Mouse (Mus musculus): ENCODE results near the gene 6330403K07Rik. TPM values are rescaled to one million over a fixed set of nuclear protein-coding genes. Genes with fewer than 3 reads are reported as not detected.
A peak's percentile ranks its signal among the peaks of the same experiment; 100 is the strongest.

The 6330403K07Rik gene
- total and polyA plus RNA-seq, 2 experiments from 2014 or later, result 785 to 854 TPM

GRCm38 (mm10) chr11:71017051-71017450 is 16.3 kb downstream of the 6330403K07Rik start:
- no peaks in the 10 kb centered on the region for H3K27me3 ChIP-seq (ENCODE audit: insufficient read depth, low read length)
- H3K4me2 ChIP-seq (ENCODE audit: low read depth, low read length, poor library complexity, severe bottlenecking), result no peak overlapping the region
- H3K9ac ChIP-seq (replicated peaks; ENCODE audit: low read length, poor library complexity, severe bottlenecking), result no peak overlapping the region
- no peak for TF ChIP-seq CTCF (IDR thresholded peaks at IDR 0.05)
- H3K4me3 ChIP-seq (ENCODE audit: low read depth, low read length), result no peak overlapping the region
- no peak overlapping the region for H3K27ac ChIP-seq (ENCODE audit: low read depth, low read length)
- H3K36me3 ChIP-seq (ENCODE audit: insufficient read depth, low read length), result peaks cover 5% of the 10 kb centered on the region; the same call in 1 of the 2 replicates
- H3K9me3 ChIP-seq (ENCODE audit: low read length), result no peaks in the 10 kb centered on the region
- H3K4me1 ChIP-seq (ENCODE audit: insufficient read depth, low read length), result peaks cover 8% of the 10 kb centered on the region
- DNase-seq (ENCODE audit: low spot score) (no peak), ATAC-seq (ENCODE audit: low FRiP score) (no peak)
- 89% methylated on average over 1 of the region's 1 CpGs for WGBS

GRCm38 (mm10) chr11:71012743-71013142 is 20.6 kb downstream of the 6330403K07Rik start:
- H3K27ac ChIP-seq (ENCODE audit: low read depth, low read length), result no peak overlapping the region
- no peaks in the 10 kb centered on the region for H3K4me1 ChIP-seq (ENCODE audit: insufficient read depth, low read length)
- H3K4me2 ChIP-seq (ENCODE audit: low read depth, low read length, poor library complexity, severe bottlenecking), result no peak overlapping the region
- no peak overlapping the region for H3K9ac ChIP-seq (replicated peaks; ENCODE audit: low read length, poor library complexity, severe bottlenecking)
- H3K4me3 ChIP-seq (ENCODE audit: low read depth, low read length), result no peak overlapping the region
- TF ChIP-seq CTCF (IDR thresholded peaks at IDR 0.05), result no peak
- H3K27me3 ChIP-seq (ENCODE audit: insufficient read depth, low read length), result no peaks in the 10 kb centered on the region
- ATAC-seq (ENCODE audit: low FRiP score) (no peak), DNase-seq (ENCODE audit: low spot score) (no peak)
- no peaks in the 10 kb centered on the region for H3K9me3 ChIP-seq (ENCODE audit: low read length)
- H3K36me3 ChIP-seq (ENCODE audit: insufficient read depth, low read length), result peaks cover 16% of the 10 kb centered on the region
- 95% methylated on average over 7 of the region's 7 CpGs for WGBS

GRCm38 (mm10) chr11:71008321-71008720 is 25.0 kb downstream of the 6330403K07Rik start:
- no peaks in the 10 kb centered on the region for H3K27me3 ChIP-seq (ENCODE audit: insufficient read depth, low read length)
- H3K9ac ChIP-seq (replicated peaks; ENCODE audit: low read length, poor library complexity, severe bottlenecking), result no peak overlapping the region
- H3K4me3 ChIP-seq (ENCODE audit: low read depth, low read length), result no peak overlapping the region
- TF ChIP-seq CTCF (IDR thresholded peaks at IDR 0.05), result no peak
- no peaks in the 10 kb centered on the region for H3K9me3 ChIP-seq (ENCODE audit: low read length)
- H3K36me3 ChIP-seq (ENCODE audit: insufficient read depth, low read length), result peaks cover 14% of the 10 kb centered on the region
- peaks cover under 1% of the 10 kb centered on the region; the same call in 1 of the 2 replicates for H3K4me1 ChIP-seq (ENCODE audit: insufficient read depth, low read length)
- WGBS, result 95% methylated on average over 3 of the region's 3 CpGs
- no peak overlapping the region for H3K4me2 ChIP-seq (ENCODE audit: low read depth, low read length, poor library complexity, severe bottlenecking)
- H3K27ac ChIP-seq (ENCODE audit: low read depth, low read length), result no peak overlapping the region
- DNase-seq (ENCODE audit: low spot score), result no peak
- ATAC-seq (ENCODE audit: low FRiP score), result no peak

GRCm38 (mm10) chr11:71007831-71008230 is 25.5 kb downstream of the 6330403K07Rik start:
- Histone ChIP-seq H3K4me1 (ENCODE audit: insufficient read depth, low read length) (peaks cover 5% of the 10 kb centered on the region; the same call in 1 of the 2 replicates), H3K4me3 (ENCODE audit: low read depth, low read length) (no peak overlapping the region), H3K9ac (replicated peaks; ENCODE audit: low read length, poor library complexity, severe bottlenecking) (no peak overlapping the region), H3K27ac (ENCODE audit: low read depth, low read length) (no peak overlapping the region), H3K27me3 (ENCODE audit: insufficient read depth, low read length) (no peaks in the 10 kb centered on the region), H3K9me3 (ENCODE audit: low read length) (no peaks in the 10 kb centered on the region), H3K36me3 (ENCODE audit: insufficient read depth, low read length) (peaks cover 14% of the 10 kb centered on the region), H3K4me2 (ENCODE audit: low read depth, low read length, poor library complexity, severe bottlenecking) (no peak overlapping the region)
- no peak for TF ChIP-seq CTCF (IDR thresholded peaks at IDR 0.05)
- DNase-seq (ENCODE audit: low spot score), result no peak
- no peak for ATAC-seq (ENCODE audit: low FRiP score)
- 93% methylated on average over 7 of the region's 7 CpGs for WGBS

GRCm38 (mm10) chr11:71007026-71007425 is 26.3 kb downstream of the 6330403K07Rik start:
- no peaks in the 10 kb centered on the region for H3K27me3 ChIP-seq (ENCODE audit: insufficient read depth, low read length)
- DNase-seq (ENCODE audit: low spot score) (no peak), ATAC-seq (ENCODE audit: low FRiP score) (no peak)
- H3K4me1 ChIP-seq (ENCODE audit: insufficient read depth, low read length), result peaks cover 9% of the 10 kb centered on the region; the same call in 1 of the 2 replicates
- no peaks in the 10 kb centered on the region for H3K9me3 ChIP-seq (ENCODE audit: low read length)
- 95% methylated on average over 6 of the region's 6 CpGs for WGBS
- no peak for TF ChIP-seq CTCF (IDR thresholded peaks at IDR 0.05)
- H3K27ac ChIP-seq (ENCODE audit: low read depth, low read length), result no peak overlapping the region
- peaks cover 14% of the 10 kb centered on the region for H3K36me3 ChIP-seq (ENCODE audit: insufficient read depth, low read length)
- H3K4me3 ChIP-seq (ENCODE audit: low read depth, low read length), result no peak overlapping the region
- no peak overlapping the region for H3K9ac ChIP-seq (replicated peaks; ENCODE audit: low read length, poor library complexity, severe bottlenecking)
- no peak overlapping the region for H3K4me2 ChIP-seq (ENCODE audit: low read depth, low read length, poor library complexity, severe bottlenecking)

- peaks cover 16% of the 10 kb centered on the region; the same call in 1 of the 2 replicates for H3K36me3 ChIP-seq (ENCODE audit: insufficient read depth, low read length)
- 52% methylated on average over 5 of the region's 5 CpGs for WGBS
- H3K27ac ChIP-seq (ENCODE audit: low read depth, low read length), result no peak overlapping the region
- no peak for TF ChIP-seq CTCF (IDR thresholded peaks at IDR 0.05)
- no peaks in the 10 kb centered on the region for H3K27me3 ChIP-seq (ENCODE audit: insufficient read depth, low read length)
- H3K4me1 ChIP-seq (ENCODE audit: insufficient read depth, low read length), result peaks cover 9% of the 10 kb centered on the region; the same call in 1 of the 2 replicates
- H3K9me3 ChIP-seq (ENCODE audit: low read length), result no peaks in the 10 kb centered on the region
- ATAC-seq (ENCODE audit: low FRiP score), result no peak
- DNase-seq (ENCODE audit: low spot score), result no peak
- H3K9ac ChIP-seq (replicated peaks; ENCODE audit: low read length, poor library complexity, severe bottlenecking), result 0 out of 2 replicates have a peak overlapping the region, but pooled peaks have one; percentile 36
- peak overlapping the region; percentile 38 for H3K4me2 ChIP-seq (ENCODE audit: low read depth, low read length, poor library complexity, severe bottlenecking)
- peak overlapping the region; percentile 71; the same call in 1 of the 2 replicates for H3K4me3 ChIP-seq (ENCODE audit: low read depth, low read length)
These were observed 28.3 kb downstream of the 6330403K07Rik start for GRCm38 (mm10) chr11:71005046-71005445.

All from midbrain, postnatal 0 days (tissue).